Mouse (Mus musculus) stomach, postnatal 0 days (tissue): ENCODE measurements around the gene Gls2. TPM values are rescaled to one million over a fixed set of nuclear protein-coding genes. Genes with fewer than 3 reads are reported as not detected.
"Not testable (repeated sequence)": the region's sequence is repeated elsewhere in the genome, so short reads cannot be mapped to it uniquely, and the experiment has no call there.

Experiments
- ATAC-seq: fragments of 200-750 bp; cut with Nextera tagmentation; 2 replicates; pipeline ENCODE4 v1.8.0; 2017; ENCODE audit not compliant: low FRiP score, low TSS enrichment
- DNase-seq: peaks from one replicate; pipeline ENCODE4 v3.0.0-alpha.2; 2016; ENCODE audit warnings: low spot score
- H3K27ac ChIP-seq: fragments of 300-500 bp; sonication (generic); replicated peaks from 2 replicates; pipeline ENCODE4 v1.5.1; 2014; ENCODE audit warnings: mild to moderate bottlenecking, control low read depth
- H3K27me3 ChIP-seq: fragments of 300-500 bp; sonication (generic); 2 replicates; pipeline ENCODE4 v1.6.1; 2014; ENCODE audit warnings: low read length; ENCODE audit not compliant: control insufficient read depth, insufficient read depth
- H3K36me3 ChIP-seq: fragments of 300-500 bp; sonication (generic); 2 replicates; pipeline ENCODE4 v1.6.1; 2014; ENCODE audit warnings: low read length, mixed read lengths; ENCODE audit not compliant: control insufficient read depth, insufficient read depth
- H3K4me1 ChIP-seq: fragments of 300-500 bp; sonication (generic); replicated peaks from 2 replicates; pipeline ENCODE4 v1.6.1; 2014; ENCODE audit warnings: antibody characterized with exemption; ENCODE audit not compliant: control insufficient read depth, insufficient read depth
- H3K4me2 ChIP-seq: fragments of 300-500 bp; sonication (generic); replicated peaks from 2 replicates; pipeline ENCODE4 v1.6.1; 2014; ENCODE audit warnings: low read depth, mild to moderate bottlenecking, control low read depth, moderate library complexity
- H3K4me3 ChIP-seq: fragments of 300-500 bp; sonication (generic); 2 replicates; pipeline ENCODE4 v1.5.1; 2014; ENCODE audit warnings: low read depth, low read length, control low read depth
- H3K9ac ChIP-seq: fragments of 300-500 bp; sonication (generic); 2 replicates; pipeline ENCODE4 v1.6.1; 2014; ENCODE audit warnings: mild to moderate bottlenecking, low read length, control low read depth, mixed read lengths
- H3K9me3 ChIP-seq: fragments of 300-500 bp; sonication (generic); 2 replicates; pipeline ENCODE4 v1.6.1; 2016; ENCODE audit warnings: low read length; ENCODE audit not compliant: control insufficient read depth
- CTCF ChIP-seq: IDR thresholded peaks from 2 replicates; pipeline ENCODE4 v1.5.1; 2016; ENCODE audit warnings: antibody characterized with exemption, low read depth, mild to moderate bottlenecking, moderate library complexity
- EP300 ChIP-seq: optimal IDR thresholded peaks from 2 replicates; pipeline ENCODE3; 2016; ENCODE audit warnings: antibody characterized with exemption
- WGBS: fragments of 180-500 bp; shearing (Covaris S2); extraction: QIAGEN DNeasy Blood & Tissue Kit; methylation state at CpG from one replicate; pipeline ENCODE4 v1.1.7; 2014; 5-methylcytosine and 5-hydroxymethylcytosine counted together
- polyA plus RNA-seq: library from polyadenylated mRNA; unstranded; fragments of >200 nt; fragmentation: Nextera tagmentation; extraction: Ambion mirVana; gene quantifications from 2 replicates; pipeline ENCODE4 v1.2.1, GENCODE M21; 2015

Gene Gls2
- polyA plus RNA-seq, 1 experiment from 2014 or later, result 0.53 TPM

GRCm38 (mm10) chr10:128211390-128212108, 17.3 kb downstream of the Gls2 start, which contains the start of gene Spryd4:
TSS of gene Spryd4 (minus strand) at chr10:128211807.
- peak; percentile 64 for TF ChIP-seq CTCF
- no peak for TF ChIP-seq EP300
- under 1% methylated on average over 30 of the region's 30 CpGs for WGBS
- Histone ChIP-seq H3K27ac (peak within 1 kb of the TSS; percentile 30; the same call in 1 of the 2 replicates), H3K36me3 (0 out of 2 replicates have a peak, but pooled peaks cover 2% of the 10 kb centered on the region), H3K4me1 (peaks cover 6% of the 10 kb centered on the region; the same call in 1 of the 2 replicates), H3K4me3 (peak within 1 kb of the TSS; percentile 69), H3K27me3 (no peaks in the 10 kb centered on the region), H3K9ac (peak within 1 kb of the TSS; percentile 68), H3K9me3 (no peaks in the 10 kb centered on the region), H3K4me2 (peak within 1 kb of the TSS; percentile 92)
- ATAC-seq (peak; percentile 94), DNase-seq (peak; percentile 93)

- Histone ChIP-seq H3K9ac (no peak overlapping the region), H3K36me3 (0 out of 2 replicates have a peak, but pooled peaks cover 2% of the 10 kb centered on the region), H3K27ac (0 out of 2 replicates have a peak overlapping the region, but pooled peaks have one; percentile 30), H3K4me1 (peaks cover 6% of the 10 kb centered on the region; the same call in 1 of the 2 replicates), H3K4me2 (peak overlapping the region; percentile 92), H3K4me3 (peak overlapping the region; percentile 69), H3K27me3 (no peaks in the 10 kb centered on the region), H3K9me3 (no peaks in the 10 kb centered on the region)
- DNase-seq (no peak), ATAC-seq (no peak)
- WGBS, result 44% methylated on average over 6 of the region's 6 CpGs
- TF ChIP-seq EP300 (no peak), CTCF (no peak)
Observed at GRCm38 (mm10) chr10:128212148-128212547, 17.9 kb downstream of the Gls2 start.

GRCm38 (mm10) chr10:128212871-128213323, 18.6 kb downstream of the Gls2 start:
- WGBS, result under 1% methylated on average over 18 of the region's 18 CpGs
- peak; percentile 71 for DNase-seq
- Histone ChIP-seq H3K9me3 (no peaks in the 10 kb centered on the region), H3K4me1 (peaks cover 6% of the 10 kb centered on the region; the same call in 1 of the 2 replicates), H3K27me3 (no peaks in the 10 kb centered on the region), H3K36me3 (0 out of 2 replicates have a peak, but pooled peaks cover 2% of the 10 kb centered on the region), H3K4me2 (peak overlapping the region; percentile 55), H3K4me3 (peak overlapping the region; percentile 17; the same call in 1 of the 2 replicates), H3K9ac (no peak overlapping the region), H3K27ac (no peak overlapping the region)
- peak; percentile 67 for ATAC-seq
- TF ChIP-seq EP300 (no peak), CTCF (peak; percentile 82)

DNA sequence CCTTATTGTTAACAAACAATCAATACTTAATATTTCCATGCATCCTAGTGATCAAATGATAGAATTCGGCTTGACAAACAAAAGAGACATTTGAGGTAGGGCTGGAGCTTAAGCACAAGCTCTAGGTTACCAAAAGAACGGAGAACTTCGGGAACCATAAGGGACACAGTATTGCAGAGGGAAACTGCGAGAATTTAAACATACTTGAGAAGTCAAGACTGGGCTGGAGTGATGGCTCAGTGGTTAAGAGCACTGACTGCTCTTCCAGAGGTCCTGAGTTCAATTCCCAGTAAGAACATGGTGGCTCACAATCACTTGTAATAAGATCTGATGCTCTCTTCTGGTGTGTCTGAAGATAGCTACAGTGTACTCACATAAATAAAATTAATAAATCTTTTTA, 19.9 kb downstream of the Gls2 start:
- H3K27me3 ChIP-seq, ATAC-seq, H3K9ac ChIP-seq, H3K36me3 ChIP-seq, H3K4me3 ChIP-seq, H3K27ac ChIP-seq, DNase-seq, H3K4me2 ChIP-seq, H3K9me3 ChIP-seq, H3K4me1 ChIP-seq: not testable (repeated sequence)
- WGBS, result 89% methylated on average over 4 of the region's 4 CpGs

DNA sequence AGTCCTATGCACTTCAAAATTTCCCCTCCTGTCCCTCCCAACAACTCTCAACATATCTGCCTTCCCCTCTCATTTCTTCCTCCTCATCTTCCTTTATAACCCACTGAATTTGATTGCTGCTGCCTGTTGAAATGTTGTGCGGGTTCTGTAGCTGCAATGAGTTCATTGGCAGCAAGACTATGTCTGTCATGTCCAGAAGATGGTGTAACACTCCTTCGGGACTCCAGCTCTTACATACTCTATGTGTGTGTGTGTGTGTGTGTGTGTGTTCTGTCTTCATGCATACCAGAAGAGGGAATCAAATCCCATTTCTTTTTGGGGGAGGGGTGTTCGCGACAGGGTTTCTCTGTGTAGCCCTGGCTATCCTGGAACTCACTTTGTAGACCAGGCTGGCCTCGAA, 20.7 kb downstream of the Gls2 start:
- no peak overlapping the region for H3K27ac ChIP-seq
- no peaks in the 10 kb centered on the region for H3K36me3 ChIP-seq
- no peak for DNase-seq
- ATAC-seq, result no peak
- H3K9ac ChIP-seq, result no peak overlapping the region
- no peaks in the 10 kb centered on the region for H3K27me3 ChIP-seq
- TF ChIP-seq EP300, result no peak
- TF ChIP-seq CTCF, result peak; percentile 42; the same call in 1 of the 2 replicates
- H3K4me2 ChIP-seq, result no peak overlapping the region
- 81% methylated on average over 5 of the region's 5 CpGs for WGBS
- H3K9me3 ChIP-seq, result no peaks in the 10 kb centered on the region
- no peak overlapping the region for H3K4me3 ChIP-seq
- H3K4me1 ChIP-seq, result peaks cover 6% of the 10 kb centered on the region; the same call in 1 of the 2 replicates
